Mouse (Mus musculus) stomach, embryonic 16.5 days (tissue): ENCODE results near the gene H1fx. TPM values are rescaled to one million over a fixed set of nuclear protein-coding genes. Genes with fewer than 3 reads are reported as not detected.
"Not testable (repeated sequence)": the region's sequence is repeated elsewhere in the genome, so short reads cannot be mapped to it uniquely, and the experiment has no call there.

Experiments
- ATAC-seq: fragments of 200-750 bp; cut with Nextera tagmentation; 2 replicates; pipeline ENCODE4 v1.8.0; 2017; ENCODE audit warnings: moderate number of reproducible peaks, moderate TSS enrichment; ENCODE audit not compliant: insufficient read depth, low FRiP score
- H3K27ac ChIP-seq: fragments of 300-500 bp; sonication (generic); 2 replicates; pipeline ENCODE4 v1.5.1; 2014; ENCODE audit warnings: low read length
- H3K27me3 ChIP-seq: fragments of 300-500 bp; sonication (generic); 2 replicates; pipeline ENCODE4 v1.6.1; 2014; ENCODE audit warnings: low read length, control low read depth, mixed read lengths; ENCODE audit not compliant: control insufficient read depth, insufficient read depth
- H3K36me3 ChIP-seq: fragments of 300-500 bp; sonication (generic); 2 replicates; pipeline ENCODE4 v1.6.1; 2014; ENCODE audit warnings: low read length; ENCODE audit not compliant: control insufficient read depth, insufficient read depth
- H3K4me1 ChIP-seq: fragments of 300-500 bp; sonication (generic); 2 replicates; pipeline ENCODE4 v1.6.1; 2014; ENCODE audit warnings: low read length, control low read depth, mixed read lengths; ENCODE audit not compliant: control insufficient read depth, insufficient read depth
- H3K4me2 ChIP-seq: fragments of 300-500 bp; sonication (generic); 2 replicates; pipeline ENCODE4 v1.6.1; 2014; ENCODE audit warnings: low read depth, low read length, mixed read lengths
- H3K4me3 ChIP-seq: fragments of 300-500 bp; sonication (generic); replicated peaks from 2 replicates; pipeline ENCODE4 v1.5.1; 2014; ENCODE audit warnings: mild to moderate bottlenecking, low read length
- H3K9ac ChIP-seq: fragments of 300-500 bp; sonication (generic); 2 replicates; pipeline ENCODE4 v1.6.1; 2014; ENCODE audit warnings: low read length
- H3K9me3 ChIP-seq: fragments of 300-500 bp; sonication (generic); replicated peaks from 2 replicates; pipeline ENCODE4 v1.6.1; 2016; ENCODE audit warnings: low read length, control low read depth; ENCODE audit not compliant: control insufficient read depth
- WGBS: fragments of 180-500 bp; shearing (Covaris S2); extraction: QIAGEN DNeasy Blood & Tissue Kit; methylation state at CpG from one replicate; pipeline ENCODE4 v1.1.7; 2014; 5-methylcytosine and 5-hydroxymethylcytosine counted together
- polyA plus RNA-seq: library from polyadenylated mRNA; unstranded; fragments of >200 nt; fragmentation: Nextera tagmentation; extraction: Ambion mirVana; gene quantifications from 2 replicates; pipeline ENCODE4 v1.2.1, GENCODE M21; 2015

Gene H1fx
- polyA plus RNA-seq, 1 experiment from 2014 or later: 7.1 TPM

DNA sequence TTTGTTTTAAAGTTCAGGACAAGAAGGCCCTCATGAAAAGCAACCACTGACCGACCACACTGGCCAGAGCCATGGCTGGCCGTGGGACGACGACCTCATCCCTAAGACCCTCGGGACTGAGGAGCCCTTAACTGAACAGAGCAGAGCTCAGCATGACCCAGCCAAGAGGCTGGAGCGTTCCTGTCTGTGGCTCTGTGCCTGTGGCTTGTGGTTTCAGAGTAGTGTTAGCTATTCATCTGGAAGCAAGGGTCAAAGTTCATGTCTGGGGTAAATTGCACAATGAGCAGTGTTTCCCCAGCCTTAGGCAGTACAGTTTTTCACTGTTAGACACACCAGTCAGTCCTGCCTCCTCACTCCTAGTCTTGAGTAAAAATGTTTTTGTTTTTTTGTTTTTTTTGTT, 11.3 kb upstream of the H1fx start:
- Histone ChIP-seq H3K4me2 (no peak overlapping the region), H3K4me1 (peaks cover 16% of the 10 kb centered on the region), H3K27ac (no peak overlapping the region), H3K4me3 (no peak overlapping the region), H3K27me3 (no peaks in the 10 kb centered on the region), H3K9ac (no peak overlapping the region), H3K9me3 (no peaks in the 10 kb centered on the region), H3K36me3 (no peaks in the 10 kb centered on the region)
- 42% methylated on average over 6 of the region's 6 CpGs for WGBS
- no peak for ATAC-seq

DNA sequence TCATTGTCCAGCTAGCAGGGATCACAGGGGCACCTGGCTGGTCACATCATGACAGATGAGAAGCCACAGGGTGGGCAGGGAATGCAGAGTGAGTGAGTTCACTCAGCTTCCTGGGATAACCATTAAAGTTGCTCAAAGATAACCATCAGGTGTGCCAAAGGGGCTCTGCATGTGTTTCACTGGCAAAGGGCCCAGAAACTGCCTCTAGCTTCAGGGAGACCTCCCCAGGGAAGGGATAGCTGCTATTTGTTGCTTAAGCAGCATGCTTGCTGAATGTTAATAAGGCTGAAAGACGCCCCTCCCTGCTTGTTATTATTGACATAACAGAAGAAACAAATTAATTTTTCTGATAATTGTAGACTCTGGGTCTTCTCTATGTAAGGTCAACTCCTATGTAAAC, 10.4 kb upstream of the H1fx start:
- Histone ChIP-seq H3K27ac (no peak overlapping the region), H3K4me2 (no peak overlapping the region), H3K4me1 (peaks cover 16% of the 10 kb centered on the region), H3K4me3 (no peak overlapping the region), H3K9ac (no peak overlapping the region), H3K36me3 (no peaks in the 10 kb centered on the region), H3K9me3 (no peaks in the 10 kb centered on the region), H3K27me3 (no peaks in the 10 kb centered on the region)
- ATAC-seq: no peak
- 84% methylated on average over 1 of the region's 1 CpGs for WGBS

DNA sequence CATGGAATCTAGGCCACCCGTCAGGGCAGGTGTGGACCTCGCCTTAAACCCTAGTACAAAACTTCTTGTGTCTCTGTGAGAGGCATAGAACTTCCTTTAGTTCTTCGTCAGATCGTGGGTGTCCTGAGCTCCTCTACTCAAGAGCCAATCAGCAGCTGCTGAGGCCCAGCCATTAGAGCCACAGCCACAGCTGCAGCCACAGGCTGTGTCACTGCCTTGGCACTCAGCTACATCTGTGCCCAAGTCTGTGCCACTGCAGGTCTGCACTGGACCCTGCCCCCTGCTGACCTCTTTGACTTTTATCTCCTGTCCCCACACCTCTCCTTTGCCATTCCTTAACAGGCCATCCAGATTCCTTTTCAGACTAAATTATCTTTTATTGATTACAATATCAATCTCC, 9.8 kb upstream of the H1fx start:
- Histone ChIP-seq H3K27me3 (no peaks in the 10 kb centered on the region), H3K36me3 (no peaks in the 10 kb centered on the region), H3K4me2 (no peak overlapping the region), H3K4me3 (no peak overlapping the region), H3K9me3 (no peaks in the 10 kb centered on the region), H3K4me1 (peaks cover 13% of the 10 kb centered on the region), H3K27ac (no peak overlapping the region), H3K9ac (no peak overlapping the region)
- ATAC-seq: no peak
- 69% methylated on average over 4 of the region's 4 CpGs for WGBS

DNA sequence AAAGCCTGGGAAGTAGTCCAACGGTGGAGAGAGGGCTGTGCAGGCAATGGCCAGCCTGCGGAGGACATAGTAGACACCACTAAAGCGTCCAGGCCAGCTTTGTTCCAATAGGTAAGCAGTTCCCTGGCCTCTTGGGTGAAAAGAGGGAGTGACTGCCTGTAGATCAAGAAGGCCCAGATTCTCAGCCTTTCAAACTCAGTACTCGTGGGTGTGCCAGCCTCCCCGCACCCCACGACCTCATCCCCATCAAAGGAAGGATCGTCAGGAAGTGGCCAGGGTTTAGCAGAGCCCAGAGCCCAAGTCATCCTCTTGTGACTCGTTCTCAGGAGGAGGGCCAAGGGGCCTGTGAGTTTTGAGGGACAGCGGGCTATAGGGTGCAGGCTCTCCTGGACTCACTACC, 1.1 kb upstream of the H1fx start:
- H3K4me2 ChIP-seq: peak overlapping the region; percentile 72
- H3K4me1 ChIP-seq: peaks cover 12% of the 10 kb centered on the region
- no peaks in the 10 kb centered on the region for H3K9me3 ChIP-seq
- no peaks in the 10 kb centered on the region for H3K27me3 ChIP-seq
- H3K4me3 ChIP-seq: peak overlapping the region; percentile 93; the same call in 1 of the 2 replicates
- no peaks in the 10 kb centered on the region for H3K36me3 ChIP-seq
- H3K9ac ChIP-seq: peak overlapping the region; percentile 95
- no peak overlapping the region for H3K27ac ChIP-seq
- ATAC-seq: no peak
- 61% methylated on average over 9 of the region's 9 CpGs for WGBS

DNA sequence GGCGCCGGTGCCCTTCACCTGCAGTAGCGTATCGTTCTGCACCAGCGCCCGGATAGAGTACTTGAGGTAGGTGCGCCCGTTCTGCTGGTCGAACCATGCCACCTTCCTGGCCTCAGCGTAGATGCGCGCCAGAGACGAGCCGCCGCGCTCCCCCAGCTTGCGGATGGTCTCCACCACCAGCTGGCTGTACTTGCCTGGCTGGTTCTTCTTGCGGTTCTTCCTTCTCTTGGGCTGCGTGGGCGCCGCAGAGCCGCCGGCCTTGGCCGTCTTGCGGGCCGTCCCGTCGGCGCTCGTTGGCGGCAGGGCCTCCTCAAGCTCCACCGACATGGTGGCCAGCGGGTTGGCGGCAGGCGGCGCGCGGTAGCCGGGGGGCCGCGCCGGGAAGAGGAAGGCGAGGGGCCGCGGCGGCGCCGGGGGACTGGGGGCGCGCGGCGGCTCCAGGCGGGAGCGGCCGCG, 379 bp downstream of the H1fx start:
- H3K4me1 ChIP-seq: peaks cover 12% of the 10 kb centered on the region
- WGBS: under 1% methylated on average over 38 of the region's 56 CpGs
- peak overlapping the region; percentile 95 for H3K9ac ChIP-seq
- no peaks in the 10 kb centered on the region for H3K27me3 ChIP-seq
- no peaks in the 10 kb centered on the region for H3K36me3 ChIP-seq
- no peaks in the 10 kb centered on the region for H3K9me3 ChIP-seq
- H3K4me3 ChIP-seq: peak overlapping the region; percentile 93
- H3K27ac ChIP-seq: peak overlapping the region; percentile 84
- ATAC-seq: peak; percentile 23; the same call in 1 of the 2 replicates
- H3K4me2 ChIP-seq: peak overlapping the region; percentile 72

DNA sequence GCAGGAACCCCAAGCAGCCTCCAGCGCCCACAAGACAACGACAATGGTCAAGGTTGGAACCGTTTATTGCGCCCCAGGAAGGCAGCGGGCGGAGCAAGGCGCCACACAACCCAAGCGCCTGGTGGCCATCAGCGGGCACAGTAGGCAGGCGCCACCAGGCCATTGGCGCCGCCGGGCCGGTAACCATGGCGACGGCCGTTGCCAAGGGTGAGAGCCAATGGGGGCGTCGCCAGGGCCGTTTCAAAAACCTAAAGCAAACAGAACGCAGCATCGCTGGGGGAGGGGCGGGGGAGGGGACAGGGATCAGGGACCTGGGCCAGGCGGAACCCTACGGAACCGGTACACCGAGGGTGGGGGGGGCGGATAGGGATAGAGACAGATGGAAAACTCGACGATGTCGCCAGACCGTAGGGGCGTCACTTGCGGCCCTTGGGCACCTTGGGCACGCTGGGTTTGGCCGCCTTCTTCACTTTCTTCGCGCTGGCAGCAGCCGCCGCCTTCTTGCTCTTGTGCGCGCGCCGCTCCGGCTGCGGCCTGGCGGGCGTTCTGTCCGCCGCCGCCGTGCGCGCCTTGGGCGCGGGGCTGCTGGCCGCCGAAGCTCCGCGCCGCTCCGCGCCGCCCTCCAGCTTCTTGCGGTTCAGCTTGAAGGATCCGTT, 935 bp downstream of the H1fx start:
- Histone ChIP-seq H3K27me3 (no peaks in the 10 kb centered on the region), H3K27ac (peak overlapping the region; percentile 84), H3K9ac (peak overlapping the region; percentile 95), H3K4me3 (peak overlapping the region; percentile 93), H3K4me1 (peaks cover 12% of the 10 kb centered on the region), H3K36me3 (no peaks in the 10 kb centered on the region), H3K4me2 (peak overlapping the region; percentile 72), H3K9me3 (no peaks in the 10 kb centered on the region)
- ATAC-seq: peak; percentile 78
- WGBS: under 1% methylated on average over 65 of the region's 66 CpGs

DNA sequence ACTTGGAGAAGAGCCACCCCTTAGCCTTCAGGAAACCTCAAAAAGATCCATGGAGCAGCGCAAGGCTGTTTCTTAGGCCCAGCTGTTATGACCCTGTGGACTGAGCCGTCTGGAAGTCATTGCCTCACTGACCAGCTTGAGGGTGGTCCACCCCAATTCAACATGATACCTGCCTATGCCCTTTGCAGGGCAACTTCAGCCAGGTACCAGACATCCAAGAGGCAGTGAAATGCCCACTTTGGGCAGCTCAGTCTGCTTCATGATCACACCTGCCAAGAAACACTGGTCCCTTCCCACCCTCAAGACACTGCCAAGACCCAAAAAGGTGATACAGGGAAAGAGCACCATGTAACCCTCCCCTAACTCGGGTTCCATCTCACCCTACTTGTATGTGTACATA, 1.7 kb downstream of the H1fx start:
- Histone ChIP-seq H3K27me3 (no peaks in the 10 kb centered on the region), H3K4me2 (peak overlapping the region; percentile 72), H3K27ac (no peak overlapping the region), H3K4me1 (peaks cover 12% of the 10 kb centered on the region), H3K36me3 (no peaks in the 10 kb centered on the region), H3K9me3 (no peaks in the 10 kb centered on the region), H3K9ac (0 out of 2 replicates have a peak overlapping the region, but pooled peaks have one; percentile 95), H3K4me3 (0 out of 2 replicates have a peak overlapping the region, but pooled peaks have one; percentile 93)
- 80% methylated on average over 3 of the region's 3 CpGs for WGBS
- no peak for ATAC-seq

DNA sequence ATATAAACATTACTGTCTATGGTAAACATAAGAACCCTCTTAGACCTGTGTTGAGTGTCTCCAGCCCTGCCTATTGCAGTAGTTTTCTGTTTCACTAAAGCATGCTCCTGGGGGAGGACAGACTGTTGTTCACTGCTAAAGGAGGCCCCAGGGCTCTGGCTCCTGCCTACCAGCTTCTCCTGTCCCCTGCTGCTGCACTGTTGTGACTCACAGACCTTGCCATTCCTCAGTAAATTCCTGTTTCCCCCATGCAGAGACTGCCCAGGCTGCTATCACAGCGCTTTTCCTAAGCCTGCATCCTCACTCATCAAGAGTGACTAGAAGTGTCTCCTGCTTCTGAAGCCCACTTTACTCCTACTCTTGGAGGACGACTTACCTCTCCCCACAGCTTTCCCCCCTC, 11.4 kb downstream of the H1fx start:
- Histone ChIP-seq H3K36me3 (no peaks in the 10 kb centered on the region), H3K9ac (no peak overlapping the region), H3K4me1 (no peaks in the 10 kb centered on the region), H3K4me2 (no peak overlapping the region), H3K9me3 (no peaks in the 10 kb centered on the region), H3K4me3 (no peak overlapping the region), H3K27me3 (no peaks in the 10 kb centered on the region), H3K27ac (no peak overlapping the region)
- ATAC-seq: no peak
- WGBS: 21% methylated on average over 2 of the region's 2 CpGs

DNA sequence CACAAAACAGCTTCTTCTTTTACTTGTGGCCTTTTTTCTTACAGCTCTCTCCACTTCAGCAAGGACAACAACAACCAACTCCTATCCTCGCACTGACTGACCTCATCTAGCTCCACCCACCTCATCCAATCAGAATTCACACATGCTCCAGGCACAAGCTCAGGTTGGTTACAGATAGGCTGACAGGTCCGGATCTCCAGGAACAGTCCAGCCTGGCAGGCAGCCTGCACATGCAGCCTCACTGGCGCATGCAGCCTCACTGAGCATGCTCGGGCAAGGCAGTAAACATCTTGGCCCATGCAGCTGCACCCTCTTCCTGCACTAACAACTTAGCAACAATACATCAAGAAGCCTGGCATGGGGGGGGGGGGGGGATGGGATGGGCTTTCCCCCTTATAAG, 19.0 kb downstream of the H1fx start:
- not testable (repeated sequence) for H3K9ac ChIP-seq

More for the DNA sequence above, 19.0 kb downstream of the H1fx start:
- not testable (repeated sequence) for H3K27ac ChIP-seq, H3K4me1 ChIP-seq, H3K36me3 ChIP-seq, H3K4me2 ChIP-seq, H3K4me3 ChIP-seq, H3K27me3 ChIP-seq, H3K9me3 ChIP-seq, ATAC-seq
- WGBS: 52% methylated on average over 4 of the region's 4 CpGs
